Mouse (Mus musculus) c-Kit-positive CD71-positive TER-119-negative erythroid progenitor cells, embryonic 14.5 days (primary cell): ENCODE measurements around the gene Pde5a.

ENCODE experiments used
- DNase-seq: peaks from one replicate; pipeline ENCODE4 v3.0.0-alpha.2; 2013; ENCODE audit warnings: low read depth

The Pde5a gene

DNA sequence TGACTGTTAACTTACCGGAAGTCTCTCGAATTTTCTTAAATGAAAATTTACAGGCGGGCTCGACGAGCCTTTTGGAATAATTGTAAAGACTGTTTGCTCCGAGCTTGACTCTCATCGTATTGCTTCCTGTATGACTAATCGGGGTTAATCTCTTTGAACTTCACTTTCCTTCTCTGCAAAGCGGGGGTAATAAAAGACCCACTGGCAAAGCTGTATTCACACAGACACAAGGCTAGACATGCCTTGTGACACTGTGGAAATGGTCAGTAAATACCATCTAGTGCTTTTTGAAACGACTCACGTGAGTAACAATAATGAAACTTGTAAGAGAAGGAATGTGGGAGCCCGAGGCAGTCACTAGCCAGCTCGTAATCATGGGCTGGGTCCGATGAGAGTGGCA, 35.0 kb downstream of the Pde5a start:
- DNase-seq = no peak

DNA sequence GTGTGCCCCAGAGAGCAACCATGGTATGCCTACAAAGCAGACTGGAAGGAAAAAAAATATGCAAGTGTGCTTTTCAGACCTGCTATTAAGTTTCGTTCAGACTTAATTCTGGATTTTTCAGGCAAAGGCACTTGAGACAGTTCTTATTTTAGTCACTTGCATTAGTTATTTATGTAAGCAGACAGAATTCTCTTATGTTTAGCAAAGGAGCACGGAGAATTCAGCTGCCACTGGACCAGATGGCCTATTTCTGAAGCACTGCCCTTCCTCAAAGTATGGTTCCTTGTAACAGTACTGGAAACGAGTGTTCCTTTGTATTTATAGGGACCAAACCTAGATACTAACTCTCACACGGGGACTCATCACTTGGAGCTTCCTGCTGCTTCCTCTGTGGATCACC, 38.2 kb downstream of the Pde5a start:
- no peak for DNase-seq

DNA sequence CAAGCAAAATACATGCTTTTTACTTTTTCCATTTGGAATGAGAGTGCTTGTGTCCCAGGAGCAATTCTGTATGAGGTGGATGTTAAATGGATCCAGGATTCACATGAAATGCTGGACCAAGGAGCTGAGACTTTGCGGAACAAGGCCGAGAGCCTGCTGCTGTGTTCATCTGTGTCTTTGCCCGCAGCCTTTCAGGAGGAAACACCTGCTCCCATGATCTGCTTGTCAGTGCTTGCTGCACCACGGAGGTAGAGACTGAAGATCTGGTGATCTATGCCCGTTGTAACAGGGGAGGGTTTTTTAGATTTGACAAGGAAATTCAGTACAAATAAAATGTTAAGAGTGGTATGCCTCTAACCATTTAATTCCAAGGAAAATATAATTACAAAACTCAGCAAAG, 39.1 kb downstream of the Pde5a start:
- DNase-seq = no peak

DNA sequence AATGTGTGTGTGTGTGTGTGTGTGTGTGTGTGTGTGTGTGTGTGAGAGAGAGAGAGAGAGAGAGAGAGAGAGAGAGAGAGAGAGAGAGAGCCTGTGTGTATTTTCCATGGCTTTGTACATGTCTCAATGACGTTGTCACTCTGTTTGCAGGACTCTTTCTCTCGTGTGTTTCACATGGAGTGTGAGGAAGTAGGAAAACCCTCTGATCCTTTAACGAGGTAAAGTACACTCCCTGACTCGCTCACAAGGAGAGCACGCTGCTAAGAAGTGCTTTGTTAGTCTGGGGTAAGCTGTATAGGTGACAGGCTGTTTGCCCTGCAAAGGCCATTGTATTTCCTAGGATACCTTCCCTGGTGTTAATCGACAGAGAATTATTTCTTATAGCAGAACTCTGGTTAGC, 52.7 kb downstream of the Pde5a start:
- DNase-seq = no peak

DNA sequence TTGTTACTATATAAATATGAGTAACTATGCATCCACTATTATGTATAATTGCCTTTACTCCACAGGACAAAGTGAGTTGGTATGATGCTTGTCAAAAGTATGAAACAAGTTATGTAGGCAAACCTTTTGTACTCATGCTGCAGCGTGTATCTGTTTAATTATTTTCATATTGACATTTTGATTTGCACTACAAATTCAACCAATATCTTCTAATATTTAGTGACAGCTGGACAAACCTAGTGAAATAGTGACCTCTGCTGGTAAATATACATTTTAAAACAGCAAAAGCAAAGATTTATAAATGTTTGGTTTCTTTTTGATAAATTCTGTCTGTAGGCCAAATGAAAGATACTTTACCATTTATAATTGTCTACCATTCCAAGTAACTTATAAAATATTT, 55.5 kb downstream of the Pde5a start:
- DNase-seq = no peak

DNA sequence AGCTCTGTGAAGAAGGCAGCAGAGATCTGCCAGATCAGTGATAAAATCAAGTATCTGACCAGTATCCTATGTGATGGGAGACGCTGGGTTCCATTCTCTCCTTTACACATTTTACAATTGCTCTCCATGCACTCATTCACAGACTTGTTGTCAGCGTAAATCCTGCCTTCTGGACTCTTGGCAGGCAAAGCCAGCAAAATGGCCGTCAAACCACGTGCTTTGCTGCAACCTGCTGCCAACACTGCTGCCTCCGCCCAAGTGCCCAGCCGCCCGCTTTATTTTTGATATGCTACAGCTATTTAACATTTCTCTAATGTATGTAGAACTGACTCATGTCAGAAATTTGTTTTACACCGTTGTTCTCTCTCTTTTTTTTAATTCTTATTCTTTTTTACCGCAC, 59.6 kb downstream of the Pde5a start:
- DNase-seq = no peak

DNA sequence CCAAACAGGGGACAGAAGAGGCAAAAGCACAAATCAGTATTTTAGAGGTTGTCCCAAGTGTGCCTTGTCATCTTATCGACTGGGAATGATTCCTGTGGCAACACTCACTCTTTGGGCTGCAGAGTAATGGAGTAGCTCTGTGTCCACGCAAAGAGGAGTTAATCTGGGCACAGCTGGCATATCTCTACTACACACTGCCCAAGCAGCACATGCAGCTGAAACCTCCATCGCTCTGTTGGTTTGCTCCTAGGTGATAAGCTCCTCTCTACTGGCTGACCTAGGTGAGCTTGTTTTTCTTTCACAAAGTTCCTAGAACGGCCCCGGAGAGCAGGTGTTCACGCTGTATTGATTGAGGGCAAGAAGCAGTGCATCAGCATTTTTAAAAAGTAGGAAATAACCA, 60.8 kb downstream of the Pde5a start:
- no peak for DNase-seq

DNA sequence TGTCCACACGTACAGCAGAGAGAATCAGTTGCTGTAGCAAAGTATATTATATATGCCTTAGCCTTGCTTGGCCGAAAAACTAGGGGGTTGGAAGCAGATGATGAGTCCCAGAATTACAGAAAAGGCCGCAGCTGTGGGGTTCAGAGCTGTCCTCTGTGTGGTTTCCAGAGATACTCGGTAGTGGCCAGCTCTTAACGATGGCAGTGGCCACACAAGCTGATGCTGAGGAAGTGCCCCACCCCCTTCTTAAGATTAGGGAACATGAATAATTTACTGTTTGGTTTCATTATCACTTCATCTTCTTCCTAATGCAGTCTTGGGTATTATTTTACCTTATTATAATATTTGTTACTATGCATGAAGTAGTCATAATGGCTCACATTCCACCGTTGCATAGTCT, 71.3 kb downstream of the Pde5a start:
- no peak for DNase-seq

DNA sequence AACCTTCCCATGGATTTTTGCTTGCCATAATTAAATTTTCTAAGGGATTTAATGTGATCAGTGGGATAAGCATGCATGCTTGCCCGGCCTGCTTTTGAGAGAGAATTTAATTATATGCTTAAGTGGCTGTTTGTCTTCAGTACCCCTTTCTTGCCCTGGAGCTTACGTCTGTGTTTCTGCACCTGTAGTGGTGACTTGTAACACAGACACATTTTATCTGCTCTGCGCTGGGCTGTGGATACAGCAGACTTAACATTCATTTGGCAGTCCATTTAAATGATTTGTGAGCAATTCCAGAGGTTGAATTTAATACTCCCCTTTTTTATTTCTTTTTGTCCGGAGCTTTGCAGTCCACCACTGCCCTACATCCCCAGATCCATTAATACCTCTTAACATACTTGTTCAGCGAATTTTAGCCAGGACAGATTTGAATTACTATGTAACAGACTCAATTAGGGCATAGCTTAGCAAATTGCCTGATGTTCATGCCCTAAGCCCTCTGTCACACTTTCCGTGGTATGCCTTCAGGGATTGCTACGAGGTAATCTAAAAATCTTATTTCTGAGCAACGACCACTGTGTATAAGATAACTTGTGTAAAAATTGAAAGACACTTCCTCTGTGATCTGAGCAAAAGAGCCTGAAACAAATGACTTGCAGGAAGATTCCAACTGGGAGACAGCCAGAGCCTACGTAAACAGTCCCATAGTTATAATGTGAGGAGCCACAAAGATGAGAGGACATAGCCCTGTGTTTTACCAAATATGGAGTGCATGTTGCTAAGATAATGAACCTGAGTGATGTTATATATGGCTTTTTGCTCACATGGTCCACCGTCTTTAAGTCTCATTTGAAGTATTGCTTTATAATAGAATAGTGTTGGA, 72.0 kb downstream of the Pde5a start:
- DNase-seq = no peak

DNA sequence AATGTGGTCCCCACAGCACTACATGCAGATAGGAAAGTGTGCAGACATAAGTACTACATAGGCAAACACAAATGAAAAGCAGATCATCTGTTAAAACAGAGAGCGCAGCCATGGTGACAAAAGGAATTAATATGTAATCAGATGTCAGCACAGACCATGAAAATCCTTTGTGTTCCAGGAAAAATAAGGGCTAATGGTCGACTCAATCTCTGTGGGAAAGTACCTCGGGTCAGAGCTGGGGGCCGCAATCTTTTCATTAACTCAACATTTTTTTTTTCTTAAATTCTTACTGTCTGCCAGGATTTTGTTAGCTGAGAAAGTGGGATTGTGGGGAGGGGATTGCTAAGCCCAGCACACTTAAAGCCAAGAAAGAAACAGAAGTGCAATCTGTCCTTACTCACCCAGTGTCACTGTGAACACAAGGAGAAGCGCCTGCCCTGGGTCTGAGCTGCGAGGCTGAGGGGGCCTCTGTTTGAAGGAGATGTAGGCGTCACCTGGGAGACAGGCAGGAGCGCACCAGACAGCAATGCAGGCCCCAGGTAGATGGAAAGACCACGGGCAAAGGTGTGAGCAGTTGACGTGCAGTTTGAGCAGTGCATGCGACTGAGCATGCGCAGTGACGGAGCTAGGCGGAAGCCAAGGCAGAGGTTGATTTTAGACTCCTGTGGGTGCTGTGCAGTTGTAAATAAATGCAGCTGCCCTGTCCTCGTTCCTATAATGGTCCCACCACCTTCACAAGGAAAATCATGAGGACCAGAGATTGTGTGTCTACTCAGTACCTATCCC, 72.9 kb downstream of the Pde5a start:
- no peak for DNase-seq

DNA sequence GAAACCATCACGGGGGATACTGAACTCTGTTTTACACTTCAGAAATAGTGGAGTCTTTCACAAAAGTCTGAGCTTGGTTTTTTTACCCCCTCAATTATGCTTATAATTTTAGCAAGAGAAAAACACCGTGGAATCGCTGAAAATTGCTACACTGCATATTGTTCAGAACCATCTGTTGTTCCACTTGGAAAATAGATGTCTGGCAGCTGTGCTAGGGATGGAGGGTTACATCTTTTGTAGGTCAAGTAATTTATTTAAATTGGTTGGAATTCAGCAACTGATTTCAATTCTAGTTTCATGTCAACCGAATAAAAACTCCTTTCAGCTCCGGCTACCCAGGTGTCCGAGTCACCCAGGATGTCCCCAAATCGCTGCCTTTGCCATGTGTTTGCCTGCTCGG, 78.6 kb downstream of the Pde5a start:
- no peak for DNase-seq

DNA sequence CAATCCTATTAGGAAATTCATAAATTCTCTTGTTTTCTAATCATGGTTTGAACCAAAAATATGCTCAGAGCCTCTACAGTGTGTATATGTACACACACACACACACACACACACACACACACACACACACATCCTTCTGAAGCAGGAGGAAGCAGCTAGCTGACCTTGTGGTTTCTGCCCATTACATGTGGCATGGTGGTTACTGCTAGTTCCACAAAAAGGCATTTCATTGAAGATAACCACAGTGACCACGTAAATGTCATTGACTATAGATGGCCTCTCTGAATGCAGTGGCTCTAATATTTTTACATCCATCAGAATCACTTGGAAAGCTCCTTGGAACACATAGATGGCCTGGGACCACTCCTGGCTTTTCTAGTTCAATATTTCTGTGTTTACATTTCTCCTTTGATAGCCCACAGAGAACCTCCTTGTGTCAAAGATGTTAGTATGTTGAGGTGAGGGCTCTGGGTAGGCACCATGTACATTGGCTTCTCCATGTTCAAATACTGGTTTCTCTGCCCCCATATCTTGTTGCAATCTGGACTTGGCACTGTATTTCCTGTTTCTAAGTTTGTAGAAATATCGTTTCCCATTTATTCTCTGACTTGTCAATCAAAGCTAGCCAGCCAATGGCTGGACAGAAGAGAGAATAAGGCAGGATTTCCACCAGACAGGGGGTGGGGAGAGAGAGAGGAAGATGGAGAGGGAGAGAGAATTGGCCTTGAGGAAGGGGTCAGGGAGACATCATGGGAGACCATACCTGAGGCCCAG, 81.5 kb downstream of the Pde5a start:
- DNase-seq = no peak

DNA sequence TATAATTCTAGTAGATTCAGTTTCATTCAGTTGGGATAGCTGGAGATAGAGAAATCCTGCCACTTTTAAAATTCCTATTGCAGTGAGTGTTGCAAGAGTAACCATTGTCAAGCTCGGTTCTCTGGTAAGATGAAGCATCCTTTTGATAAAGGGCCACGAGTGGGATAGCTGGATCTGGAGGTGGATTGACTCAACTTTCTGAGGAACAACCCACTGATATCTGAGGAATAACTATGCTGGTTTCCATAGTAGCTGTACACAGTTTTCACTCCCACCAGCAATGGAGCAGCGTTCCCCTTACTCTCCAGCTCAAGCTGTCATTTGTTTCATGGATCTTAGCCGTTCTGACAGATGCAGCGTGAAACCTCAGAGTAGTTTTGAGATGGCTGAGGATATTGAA, 82.2 kb downstream of the Pde5a start:
- DNase-seq = no peak

DNA sequence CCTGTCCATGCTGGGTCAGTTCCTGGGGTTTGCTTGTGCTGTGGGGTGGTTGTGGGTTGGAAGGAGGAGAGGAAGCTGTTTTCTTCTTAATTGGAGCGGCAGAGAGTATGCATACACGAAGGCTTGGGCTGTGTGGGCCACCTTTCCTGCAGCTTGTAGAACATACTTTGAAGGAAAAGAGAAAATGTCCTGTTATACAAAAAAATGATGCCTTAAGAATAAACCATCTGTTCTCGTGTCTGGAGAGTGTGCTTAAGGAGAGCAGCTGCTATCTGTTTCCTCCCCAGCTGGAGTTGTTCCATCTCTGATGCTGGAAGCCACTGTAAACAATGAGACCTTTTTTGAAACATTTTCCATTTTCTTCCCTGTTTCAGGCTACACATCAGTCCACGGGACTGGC, 85.8 kb downstream of the Pde5a start:
- DNase-seq = no peak

DNA sequence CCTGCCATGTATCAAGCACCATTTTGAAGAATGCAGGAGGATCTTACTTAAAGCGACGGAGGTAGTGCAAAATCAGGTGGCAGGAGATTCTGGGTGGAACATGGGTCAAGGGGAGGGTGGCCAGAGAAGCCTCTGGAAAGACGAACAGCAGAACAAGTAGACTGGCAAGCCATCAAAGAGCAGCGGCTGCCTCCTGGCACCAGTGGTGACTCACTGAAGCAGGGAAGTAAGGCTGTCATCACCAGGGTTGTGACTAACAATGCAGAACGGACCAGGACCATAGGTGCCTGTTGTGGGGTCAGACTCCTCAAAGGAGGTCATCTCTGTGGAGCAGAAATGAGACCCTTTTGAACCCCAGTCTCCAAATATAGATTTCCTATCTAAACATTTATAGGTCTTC, 89.5 kb downstream of the Pde5a start:
- no peak for DNase-seq

DNA sequence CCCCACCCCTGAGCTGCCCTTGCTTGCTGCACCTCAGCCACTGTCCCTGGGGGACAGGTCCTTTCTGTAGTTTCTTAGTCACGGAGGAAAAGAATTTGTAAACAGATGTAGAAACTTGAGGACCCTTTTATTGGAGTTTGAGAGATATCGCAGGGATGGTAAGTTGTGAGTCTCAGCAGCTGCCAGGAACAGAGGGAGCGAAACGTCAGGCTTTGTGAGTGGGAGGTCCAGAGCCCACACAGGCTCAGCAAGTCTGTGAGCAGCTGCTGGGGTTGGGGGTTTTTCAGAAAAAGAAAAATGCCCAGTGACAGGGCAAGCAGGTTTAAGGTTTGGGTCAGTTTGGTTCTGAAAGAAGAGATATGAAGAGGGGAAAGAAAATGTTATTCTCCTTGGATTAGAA, 92.0 kb downstream of the Pde5a start:
- DNase-seq = no peak

DNA sequence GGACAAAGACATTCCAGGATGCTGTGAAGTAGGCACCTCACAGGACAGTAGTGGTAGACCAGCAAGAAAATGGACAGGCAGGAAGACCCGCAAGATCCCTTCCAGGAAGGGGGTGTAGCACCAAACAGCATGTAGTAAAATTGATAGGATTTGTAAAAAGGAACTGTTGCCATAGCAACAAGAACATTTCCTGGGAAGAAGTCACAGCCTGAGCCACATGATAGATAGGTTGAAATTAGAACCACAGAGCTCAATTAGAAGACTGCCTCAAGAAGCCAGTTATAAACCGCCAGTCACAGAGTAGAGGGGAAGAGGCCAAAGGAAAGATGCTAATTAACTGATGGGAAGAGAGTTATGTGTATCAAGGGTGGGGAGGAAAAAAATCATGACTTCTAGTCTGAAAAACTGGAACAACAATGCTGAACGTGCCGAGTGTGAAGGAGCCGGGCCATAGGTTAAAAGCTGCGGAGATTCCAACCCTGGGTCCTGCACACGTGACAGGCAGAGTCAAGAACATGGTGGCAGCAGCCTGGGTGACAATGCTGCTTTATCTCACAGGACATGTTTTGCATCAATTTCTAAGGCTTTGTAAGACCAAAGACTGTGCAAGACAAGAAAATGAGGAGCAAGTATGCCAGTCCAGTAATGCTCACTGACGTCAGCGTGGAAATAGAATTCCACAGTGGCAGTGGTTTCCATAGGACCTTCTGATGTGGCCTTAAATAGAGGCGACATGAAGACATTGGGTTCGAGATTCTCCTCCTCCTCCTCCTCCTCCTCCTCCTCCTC, 99.7 kb downstream of the Pde5a start:
- DNase-seq = no peak

DNA sequence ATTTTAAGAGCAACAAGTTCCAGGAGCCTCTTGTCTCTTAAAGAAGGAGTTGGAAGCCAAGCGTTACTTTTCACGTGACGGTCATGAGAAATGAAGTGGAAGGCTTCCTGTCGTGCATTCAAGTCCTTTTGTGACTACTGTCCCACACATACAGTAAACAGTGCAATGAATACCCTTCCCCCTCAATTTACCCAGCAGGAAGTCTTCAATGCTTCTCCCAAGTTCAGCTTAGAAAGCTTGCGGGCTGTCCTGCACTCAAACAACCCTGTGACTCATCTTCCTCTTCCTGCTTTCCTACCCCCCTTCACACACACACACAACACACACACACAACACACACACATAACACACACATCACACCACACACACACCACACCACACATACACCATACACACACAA, 105.8 kb downstream of the Pde5a start:
- no peak for DNase-seq

DNA sequence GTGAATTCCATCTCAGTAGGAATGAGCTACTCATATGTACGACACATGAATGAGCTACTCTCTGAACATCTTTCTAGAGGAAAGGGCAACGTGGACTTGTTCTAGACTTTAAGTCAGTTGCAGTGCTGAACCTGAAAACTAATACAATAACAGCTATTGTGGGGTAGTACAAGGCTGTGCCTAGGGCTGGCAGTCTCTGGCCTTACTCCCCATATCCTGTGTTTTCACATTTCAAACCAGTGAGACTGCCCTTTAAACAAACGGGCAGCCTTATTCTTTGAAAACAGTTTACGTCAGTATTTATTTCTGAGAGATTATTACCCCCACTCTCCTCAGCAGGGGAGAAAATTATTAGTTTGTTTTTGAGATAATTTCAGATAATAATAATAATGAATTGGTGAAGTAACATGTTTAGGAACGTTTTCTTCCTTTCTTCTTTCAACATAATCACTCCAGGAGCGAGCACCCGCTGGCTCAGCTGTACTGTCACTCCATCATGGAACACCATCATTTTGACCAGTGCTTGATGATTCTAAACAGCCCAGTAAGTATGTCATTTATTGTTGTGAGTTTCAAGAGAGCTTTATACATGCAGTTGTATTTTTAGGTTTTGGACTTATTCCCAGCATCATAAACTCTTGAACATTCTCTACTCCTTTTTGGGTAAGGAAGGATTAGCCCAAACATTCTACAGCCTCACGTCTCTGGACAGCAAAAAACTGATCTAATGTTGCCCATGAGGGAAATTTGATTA, 106.5 kb downstream of the Pde5a start:
- no peak for DNase-seq

DNA sequence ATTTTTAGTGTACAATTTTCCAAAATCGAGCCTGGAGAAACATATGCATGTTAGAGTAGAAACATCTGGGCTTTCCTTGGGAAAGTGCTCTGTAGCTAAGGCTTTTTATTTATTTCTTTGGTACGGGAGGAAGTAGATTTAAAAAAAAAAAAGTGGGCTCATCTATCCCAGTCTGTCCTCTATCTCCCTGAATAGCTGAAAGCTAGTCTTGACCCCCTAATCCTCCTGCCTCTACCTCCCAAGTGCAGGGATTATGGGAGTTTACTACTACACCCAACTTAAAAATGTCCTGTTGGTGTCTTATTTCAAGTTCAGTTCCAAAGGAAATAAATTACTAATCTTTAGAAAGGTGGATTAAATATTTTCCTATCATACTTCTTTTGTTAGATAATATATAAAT, 108.9 kb downstream of the Pde5a start:
- DNase-seq = no peak

DNA sequence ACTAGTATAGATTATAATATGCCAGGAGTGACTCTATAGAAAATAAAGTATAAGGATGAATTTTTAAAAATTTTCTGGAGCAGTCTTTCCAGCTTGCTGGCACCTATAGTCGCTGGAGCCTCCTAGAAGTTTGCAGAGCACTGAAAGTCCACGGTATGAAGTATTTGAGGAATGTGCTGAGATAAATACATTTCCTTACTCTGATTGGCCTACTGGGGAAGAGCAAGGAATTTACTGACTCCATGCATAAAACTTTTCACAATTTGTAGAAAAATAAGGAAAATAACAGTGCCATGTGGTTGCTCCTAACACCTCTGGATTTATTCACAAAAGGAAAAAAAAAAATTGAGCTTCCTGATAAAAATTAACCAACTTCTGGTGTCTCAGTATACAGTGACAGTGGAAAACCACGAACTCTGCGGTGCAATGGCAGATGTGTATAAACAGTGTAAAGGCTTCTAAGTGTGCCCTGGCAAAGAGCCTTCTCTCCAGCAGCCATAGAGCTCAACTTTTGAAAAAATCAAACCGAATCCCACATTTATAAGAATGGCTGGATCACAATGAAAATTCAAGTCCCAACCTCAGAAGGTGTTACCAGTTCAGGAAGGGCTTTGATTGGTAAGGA, 119.8 kb downstream of the Pde5a start:
- DNase-seq = no peak
